Mouse (Mus musculus) hindbrain, embryonic 16.5 days (tissue): ENCODE results near the gene Slc19a2. TPM values are rescaled to one million over a fixed set of nuclear protein-coding genes. Genes with fewer than 3 reads are reported as not detected.

ENCODE experiments used
- ATAC-seq: fragments of 200-750 bp; cut with Nextera tagmentation; 2 replicates; pipeline ENCODE4 v1.8.0; 2017; ENCODE audit warnings: moderate TSS enrichment, moderate library complexity
- H3K27ac ChIP-seq: fragments of 300-500 bp; sonication (generic); 2 replicates; pipeline ENCODE4 v1.5.1; 2014; ENCODE audit warnings: low read depth, mild to moderate bottlenecking, control low read depth, low read length, moderate library complexity
- H3K27me3 ChIP-seq: fragments of 300-500 bp; sonication (generic); replicated peaks from 2 replicates; pipeline ENCODE4 v1.6.1; 2014; ENCODE audit warnings: low read length; ENCODE audit not compliant: control insufficient read depth, insufficient read depth
- H3K36me3 ChIP-seq: fragments of 300-500 bp; sonication (generic); 2 replicates; pipeline ENCODE4 v1.6.1; 2014; ENCODE audit warnings: mild to moderate bottlenecking, low read length, moderate library complexity, mixed read lengths; ENCODE audit not compliant: control insufficient read depth, insufficient read depth
- H3K4me1 ChIP-seq: fragments of 300-500 bp; sonication (generic); 2 replicates; pipeline ENCODE4 v1.6.1; 2014; ENCODE audit warnings: low read depth, low read length; ENCODE audit not compliant: control insufficient read depth, insufficient read depth
- H3K4me2 ChIP-seq: fragments of 300-500 bp; sonication (generic); 2 replicates; pipeline ENCODE4 v1.6.1; 2014; ENCODE audit warnings: mild to moderate bottlenecking, low read length, control low read depth, moderate library complexity
- H3K4me3 ChIP-seq: fragments of 300-500 bp; sonication (generic); 2 replicates; pipeline ENCODE4 v1.5.1; 2014; ENCODE audit warnings: mild to moderate bottlenecking, low read length, control low read depth, moderate library complexity
- H3K9ac ChIP-seq: fragments of 300-500 bp; sonication (generic); 2 replicates; pipeline ENCODE4 v1.6.1; 2014; ENCODE audit warnings: low read depth, mild to moderate bottlenecking, control low read depth, low read length, moderate library complexity
- H3K9me3 ChIP-seq: fragments of 300-500 bp; sonication (generic); 2 replicates; pipeline ENCODE4 v1.6.1; 2014; ENCODE audit warnings: mild to moderate bottlenecking, low read length, moderate library complexity; ENCODE audit not compliant: control insufficient read depth
- WGBS: fragments of 180-500 bp; shearing (Covaris S2); extraction: QIAGEN DNeasy Blood & Tissue Kit; methylation state at CpG from one replicate; pipeline ENCODE4 v1.1.7; 2014; 5-methylcytosine and 5-hydroxymethylcytosine counted together
- polyA plus RNA-seq: library from polyadenylated mRNA; unstranded; fragments of >200 nt; fragmentation: Nextera tagmentation; extraction: Ambion mirVana; gene quantifications from 2 replicates; pipeline ENCODE4 v1.2.1, GENCODE M21; 2015

The Slc19a2 gene
- polyA plus RNA-seq, 1 experiment from 2014 or later = 9.1 TPM

DNA sequence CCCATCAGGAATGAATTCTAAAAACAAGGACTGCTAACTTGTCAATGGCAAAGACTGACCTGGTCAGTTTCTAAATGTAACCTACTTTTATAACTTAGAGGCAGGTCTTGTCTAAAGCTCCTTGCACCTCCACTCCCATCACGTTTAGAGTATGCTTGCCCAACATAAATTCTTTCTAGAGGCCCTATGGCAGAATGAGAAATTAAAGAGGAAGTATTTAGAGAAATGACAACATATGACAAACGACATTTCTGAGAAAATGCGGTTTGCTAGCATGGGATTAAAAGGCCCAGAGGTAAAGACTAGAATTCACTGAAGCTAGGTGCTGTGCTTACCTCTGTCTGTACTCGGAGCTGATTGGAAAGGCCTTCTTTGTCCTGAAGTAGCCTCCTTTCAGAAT is 53.1 kb downstream of the Slc19a2 start:
- peaks cover 5% of the 10 kb centered on the region for H3K4me1 ChIP-seq
- no peak overlapping the region for H3K9ac ChIP-seq
- peaks cover 38% of the 10 kb centered on the region for H3K36me3 ChIP-seq
- no peak for ATAC-seq
- no peak overlapping the region for H3K27ac ChIP-seq
- no peak overlapping the region for H3K4me2 ChIP-seq
- 93% methylated on average over 4 of the region's 4 CpGs for WGBS
- no peaks in the 10 kb centered on the region for H3K9me3 ChIP-seq
- H3K27me3 ChIP-seq = no peaks in the 10 kb centered on the region
- H3K4me3 ChIP-seq = no peak overlapping the region

DNA sequence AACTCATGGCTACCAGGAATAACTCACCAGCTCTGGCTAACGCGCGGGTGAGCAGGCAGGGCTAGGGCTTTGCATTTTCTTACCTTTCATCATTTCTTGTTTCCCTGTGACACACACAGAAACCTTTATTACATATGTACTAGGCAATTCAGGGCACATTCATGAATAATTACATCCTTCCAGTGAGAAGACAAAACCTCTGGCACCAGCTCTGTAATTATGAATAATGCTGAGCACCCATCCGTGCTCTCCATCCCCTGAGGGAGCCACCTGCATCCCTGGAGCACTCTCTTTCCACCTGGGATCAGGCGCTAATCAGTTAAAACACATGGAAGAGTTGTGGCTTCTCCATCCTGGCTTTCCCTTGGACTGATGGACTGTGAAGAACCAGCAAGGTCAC is 55.0 kb downstream of the Slc19a2 start, which contains the start of gene Nme7:
Nme7 (plus strand) TSS at position 301 of the 400 bp plus-strand sequence.
- 87% methylated on average over 5 of the region's 5 CpGs for WGBS

DNA sequence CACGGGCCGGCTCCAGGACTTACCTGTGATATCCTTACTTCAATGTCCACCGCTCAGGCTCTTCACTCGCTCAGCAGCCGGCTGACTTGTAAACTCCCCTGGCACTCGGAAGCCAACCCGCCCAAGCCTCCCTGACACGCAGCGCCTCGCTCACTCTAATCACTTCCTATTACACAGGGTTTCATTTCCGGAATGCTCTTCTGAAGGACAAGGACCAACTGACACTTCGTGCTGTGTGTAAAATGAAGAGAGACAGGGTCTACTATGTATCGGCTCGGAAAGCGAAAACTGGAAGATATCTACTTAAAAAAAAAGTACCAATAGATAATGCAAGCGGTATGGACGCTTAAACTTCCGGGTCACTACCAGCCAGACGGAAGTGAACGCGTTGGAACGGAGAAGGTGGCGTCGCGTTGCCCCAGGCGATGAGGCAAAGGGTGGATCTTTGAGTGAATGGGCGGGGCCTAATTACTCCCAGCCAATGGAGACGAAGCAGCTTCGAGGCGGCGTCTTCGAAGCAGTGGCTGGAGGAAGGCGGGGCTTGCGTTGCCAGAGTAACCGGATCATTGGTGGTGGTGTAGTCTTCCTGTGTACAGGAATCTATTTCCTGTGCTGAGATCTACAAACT is 58.4 kb downstream of the Slc19a2 start, which contains the start of gene Blzf1:
Blzf1 (minus strand) TSS at position 366 of the 628 bp plus-strand sequence.
- WGBS = under 1% methylated on average over 35 of the region's 35 CpGs

More for the DNA sequence above, 55.0 kb downstream of the Slc19a2 start, which contains the start of gene Nme7:
- H3K9me3 ChIP-seq = no peaks in the 10 kb centered on the region
- H3K27me3 ChIP-seq = no peaks in the 10 kb centered on the region
- H3K4me3 ChIP-seq = no peak within 1 kb of the TSS
- H3K4me2 ChIP-seq = no peak within 1 kb of the TSS
- no peak within 1 kb of the TSS for H3K27ac ChIP-seq
- H3K4me1 ChIP-seq = peaks cover 11% of the 10 kb centered on the region
- H3K36me3 ChIP-seq = peaks cover 25% of the 10 kb centered on the region
- H3K9ac ChIP-seq = no peak within 1 kb of the TSS
- ATAC-seq = no peak

DNA sequence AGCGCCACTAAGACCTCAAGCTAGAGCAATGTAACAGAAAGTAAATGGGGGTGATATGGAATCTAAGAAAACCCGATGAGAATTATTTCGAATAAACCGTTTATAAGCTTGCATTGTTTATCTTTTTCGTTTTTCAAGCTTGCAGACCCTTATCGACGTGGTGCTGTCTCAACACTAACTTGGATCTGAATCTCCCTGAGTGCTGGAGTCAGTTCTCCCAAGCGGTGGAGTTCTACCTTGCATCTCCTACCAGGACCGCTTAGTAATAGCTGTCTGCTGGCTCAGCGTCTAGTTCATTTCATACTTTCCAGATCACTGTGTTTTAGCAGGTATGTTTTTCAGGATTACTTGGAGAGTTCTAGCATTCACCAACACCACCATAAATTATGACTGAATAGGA is 59.1 kb downstream of the Slc19a2 start:
- 0 out of 2 replicates have a peak, but pooled peaks have one; percentile 7 for ATAC-seq
- H3K27ac ChIP-seq = 0 out of 2 replicates have a peak overlapping the region, but pooled peaks have one; percentile 36
- H3K9me3 ChIP-seq = no peaks in the 10 kb centered on the region
- peak overlapping the region; percentile 61 for H3K9ac ChIP-seq
- peak overlapping the region; percentile 74 for H3K4me3 ChIP-seq
- WGBS = 11% methylated on average over 10 of the region's 10 CpGs
- H3K4me2 ChIP-seq = peak overlapping the region; percentile 59
- H3K27me3 ChIP-seq = no peaks in the 10 kb centered on the region
- H3K4me1 ChIP-seq = peaks cover 11% of the 10 kb centered on the region
- no peaks in the 10 kb centered on the region for H3K36me3 ChIP-seq

More for the DNA sequence above, 58.4 kb downstream of the Slc19a2 start, which contains the start of gene Blzf1:
- H3K9ac ChIP-seq = peak within 1 kb of the TSS; percentile 76
- no peaks in the 10 kb centered on the region for H3K27me3 ChIP-seq
- H3K27ac ChIP-seq = peak within 1 kb of the TSS; percentile 69
- peak; percentile 99 for ATAC-seq
- peak within 1 kb of the TSS; percentile 89 for H3K4me2 ChIP-seq
- H3K36me3 ChIP-seq = peaks cover 4% of the 10 kb centered on the region
- H3K4me3 ChIP-seq = peak within 1 kb of the TSS; percentile 74
- H3K4me1 ChIP-seq = peaks cover 11% of the 10 kb centered on the region
- H3K9me3 ChIP-seq = no peaks in the 10 kb centered on the region

DNA sequence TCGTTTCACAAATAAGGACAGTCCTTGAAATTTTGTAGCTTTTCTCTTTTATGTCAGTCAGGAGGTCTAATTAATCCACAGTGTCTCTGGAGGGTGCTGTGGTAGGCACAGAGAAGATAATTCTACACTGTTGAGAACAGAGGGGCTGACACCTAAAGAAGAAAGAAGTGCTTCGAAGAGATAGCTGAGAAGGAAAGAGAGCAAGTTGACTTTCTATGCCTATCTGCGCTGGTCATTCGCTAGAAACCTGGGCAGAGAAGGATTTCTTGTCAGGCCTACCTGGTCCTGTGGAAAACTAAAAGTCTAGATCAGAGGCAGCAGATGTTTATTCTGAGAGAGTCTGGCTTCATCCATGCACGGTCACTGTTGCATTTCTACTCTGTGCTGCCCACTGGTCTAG is 65.2 kb downstream of the Slc19a2 start:
- Histone ChIP-seq H3K36me3 (no peaks in the 10 kb centered on the region; the same call in 1 of the 2 replicates), H3K4me3 (no peak overlapping the region), H3K4me2 (no peak overlapping the region), H3K9ac (no peak overlapping the region), H3K27ac (no peak overlapping the region), H3K4me1 (no peaks in the 10 kb centered on the region), H3K27me3 (no peaks in the 10 kb centered on the region), H3K9me3 (no peaks in the 10 kb centered on the region)
- 91% methylated on average over 5 of the region's 5 CpGs for WGBS
- no peak for ATAC-seq

Other genes with a start within 250 kb of the Slc19a2 start
- gene Sele, start 200.8 kb upstream of the Slc19a2 start, polyA plus RNA-seq = not detected in 2 replicates
- 0.20 and 0.27 TPM in 2 replicates for gene Sell, start 187.1 kb upstream of the Slc19a2 start, polyA plus RNA-seq
- gene Selp, start 133.8 kb upstream of the Slc19a2 start, polyA plus RNA-seq = not detected in 2 replicates
- gene F5, start 97.2 kb upstream of the Slc19a2 start, polyA plus RNA-seq = 0.09 and 0.21 TPM in 2 replicates
- 23.9 and 26.4 TPM in 2 replicates for gene Ccdc181, start 26.5 kb downstream of the Slc19a2 start, polyA plus RNA-seq
- 32.0 and 35.8 TPM in 2 replicates for gene Nme7, start 55.1 kb downstream of the Slc19a2 start, polyA plus RNA-seq
- 29.4 and 31.3 TPM in 2 replicates for gene Blzf1, start 58.4 kb downstream of the Slc19a2 start, polyA plus RNA-seq
- 383 and 485 TPM in 2 replicates for gene Atp1b1, start 209.3 kb downstream of the Slc19a2 start, polyA plus RNA-seq